Mouse (Mus musculus) brain, embryonic 14.5 days (tissue): ENCODE data around the gene Vars2.

Experiments used
- CTCF ChIP-seq: fragments of 200-500 bp; IDR thresholded peaks from 2 replicates; pipeline ENCODE4 v1.5.1; 2012; ENCODE audit warnings: inconsistent platforms, mild to moderate bottlenecking, moderate library complexity, borderline replicate concordance; ENCODE audit not compliant: insufficient read depth, insufficient read length; ENCODE audit errors: extremely low read depth
- POLR2A ChIP-seq: fragments of 200-500 bp; IDR thresholded peaks from 2 replicates; pipeline ENCODE4 v1.6.1; 2012; ENCODE audit warnings: mild to moderate bottlenecking, inconsistent platforms, borderline replicate concordance; ENCODE audit not compliant: poor library complexity, insufficient read depth, insufficient read length, severe bottlenecking; ENCODE audit errors: extremely low read depth

DNA sequence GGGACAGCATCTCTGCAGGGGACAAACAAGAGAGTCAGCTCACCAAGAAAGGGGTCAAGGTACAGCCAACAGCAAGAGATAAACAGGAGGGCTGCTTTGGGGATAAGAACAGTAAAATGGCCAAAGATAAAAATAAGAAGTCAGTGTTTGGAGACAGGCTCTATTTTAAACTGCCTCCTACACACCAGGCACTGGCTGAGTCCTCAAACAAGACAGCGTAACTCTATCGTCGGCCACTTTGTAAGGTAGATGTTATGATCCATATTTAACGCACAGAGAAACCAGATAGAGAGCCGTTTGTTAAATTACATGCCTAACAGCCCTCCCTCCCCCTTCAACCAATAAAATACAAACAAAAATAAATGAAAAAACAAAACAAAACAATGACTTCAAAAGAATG, 26.5 kb upstream of the Vars2 start:
- TF ChIP-seq CTCF: no peak
- TF ChIP-seq POLR2A: no peak
